Mouse (Mus musculus) erythroblast, adult 5-6 weeks (primary cell): Measurements from ENCODE around the gene Pnpla2. TPM values are rescaled to one million over a fixed set of nuclear protein-coding genes. Genes with fewer than 3 reads are reported as not detected.
A peak's percentile ranks its signal among the peaks of the same experiment; 100 is the strongest.
"Not testable (repeated sequence)": the region's sequence is repeated elsewhere in the genome, so short reads cannot be mapped to it uniquely, and the experiment has no call there.

Experiments
- ATAC-seq: replicated peaks from 2 replicates; pipeline ENCODE4 v1.8.0; 2016; ENCODE audit warnings: moderate number of reproducible peaks, mild to moderate bottlenecking, moderate TSS enrichment, inconsistent platforms; ENCODE audit not compliant: poor library complexity, low FRiP score, severe bottlenecking
- total RNA-seq, 2 experiments: library from RNA; stranded (forward) in 1 of 2; stranded (reverse) in 1 of 2; fragments of 150-400 nt in 1 of 2; fragments of 200-764, 138-1000 nt in 1 of 2; gene quantifications; 2 replicates each; pipeline versions ENCODE4 v1.2.3 to v1.2.4; 2015 to 2017; ENCODE audit warnings: low replicate concordance in 2 of 2

Pnpla2 gene
- total RNA-seq (2015; ENCODE audit: low replicate concordance) (10.0 and 11.3 TPM in 2 replicates), total RNA-seq (2017; ENCODE audit: low replicate concordance) (5.9 and 6.0 TPM in 2 replicates)

DNA sequence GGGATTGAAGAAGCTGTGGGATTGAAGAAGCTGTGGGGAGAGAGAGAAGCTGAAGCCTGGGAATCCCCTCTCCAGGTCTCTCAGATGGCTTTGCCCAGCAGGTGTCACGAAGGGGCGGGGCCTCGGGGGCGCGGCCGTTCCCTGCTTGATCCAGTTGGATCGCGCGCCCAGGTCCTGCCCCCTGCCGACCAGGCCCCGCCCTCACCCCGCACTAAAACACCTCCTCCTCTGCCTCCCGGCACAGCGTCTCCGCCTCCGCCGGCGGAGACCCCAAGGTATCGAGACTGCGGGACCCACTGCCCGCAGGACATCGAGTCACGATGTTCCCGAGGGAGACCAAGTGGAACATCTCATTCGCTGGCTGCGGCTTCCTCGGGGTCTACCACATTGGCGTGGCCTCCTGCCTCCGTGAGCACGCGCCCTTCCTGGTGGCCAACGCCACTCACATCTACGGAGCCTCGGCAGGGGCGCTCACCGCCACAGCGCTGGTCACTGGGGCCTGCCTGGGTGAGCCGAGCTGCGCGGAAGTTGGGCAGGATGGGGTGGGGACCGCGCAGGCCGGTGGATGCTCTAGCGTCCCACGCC lies at the start of gene Pnpla2:
TSS of gene Pnpla2 (plus strand) at position 232 of the 585 bp plus-strand sequence.
- ATAC-seq: peak; percentile 83

DNA sequence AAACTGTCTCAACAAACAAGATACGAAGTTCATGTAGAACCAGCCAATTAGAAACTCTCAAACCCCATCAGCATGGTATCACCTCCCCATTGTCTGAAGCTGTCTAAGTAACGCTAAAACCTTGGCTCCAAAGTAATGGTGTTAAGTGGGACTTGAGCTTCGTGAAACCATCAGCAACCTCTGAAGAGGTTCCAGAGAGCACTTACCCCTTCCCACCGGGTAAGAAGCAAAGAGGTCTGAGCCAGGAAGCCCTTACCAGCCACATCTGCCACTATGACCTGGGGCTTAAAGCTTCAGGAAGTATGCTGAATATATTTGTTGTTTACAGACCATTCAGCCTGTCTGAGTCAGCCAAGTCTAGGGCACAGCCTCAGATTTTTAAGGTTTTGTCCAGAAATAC lies 49.5 kb upstream of the Pnpla2 start:
- no peak for ATAC-seq

DNA sequence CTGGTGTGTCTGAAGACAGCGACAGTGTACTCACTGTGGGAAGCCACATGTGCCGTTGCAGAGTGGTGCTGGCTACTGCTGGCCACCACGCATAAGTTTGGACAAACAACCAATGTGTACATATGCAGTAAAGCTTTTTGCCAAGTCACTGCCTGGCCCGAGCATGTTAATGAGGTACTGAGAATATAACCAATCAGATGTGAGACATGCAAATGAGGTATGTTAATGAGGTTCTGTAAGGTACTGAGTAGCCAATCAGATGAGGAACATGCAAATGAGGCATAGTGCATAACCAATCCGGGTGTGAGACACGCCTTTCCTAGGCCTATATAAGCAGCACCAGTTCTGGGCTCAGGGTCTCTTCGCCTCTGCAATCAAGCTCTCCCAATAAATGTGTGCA lies 47.3 kb upstream of the Pnpla2 start:
- not testable (repeated sequence) for ATAC-seq

DNA sequence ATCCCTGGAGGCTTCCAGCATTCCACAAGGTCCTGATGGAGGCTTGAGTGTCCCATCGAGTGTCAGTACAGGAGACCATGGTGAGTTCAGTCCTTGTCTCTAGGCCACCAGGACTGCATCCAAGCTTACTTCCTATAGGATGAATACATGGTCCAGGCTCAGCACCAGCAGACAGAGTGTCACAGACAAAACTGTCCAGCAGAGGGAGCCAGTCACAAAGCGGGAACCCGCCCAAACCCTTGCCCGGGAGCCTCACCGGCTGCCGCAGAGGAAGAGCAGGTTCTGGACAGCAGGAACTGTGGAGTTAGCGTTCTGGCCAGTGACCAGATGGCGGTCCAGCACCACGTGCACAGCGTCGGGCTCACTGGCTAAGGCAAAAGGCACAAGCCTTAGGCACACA lies 46.2 kb upstream of the Pnpla2 start:
- peak; percentile 83 for ATAC-seq

DNA sequence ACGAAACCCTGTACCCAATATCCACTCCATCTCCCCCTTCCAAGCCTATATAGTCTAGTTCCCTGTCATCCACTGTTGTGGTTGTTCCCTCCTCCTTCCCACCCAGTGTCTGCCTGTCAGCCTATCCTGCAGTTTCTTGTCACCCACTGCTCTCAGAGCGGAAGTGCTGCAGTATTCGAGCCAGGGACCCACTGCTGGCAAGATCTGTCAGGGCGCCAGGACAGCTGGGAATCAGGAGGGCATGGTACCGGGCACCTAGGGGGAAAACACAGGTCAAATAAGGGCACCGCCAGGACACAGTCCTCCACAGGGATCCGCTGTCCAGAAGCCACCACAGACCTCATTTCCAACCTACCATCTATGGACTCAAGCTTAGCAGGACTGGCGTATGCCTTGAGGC lies 44.4 kb upstream of the Pnpla2 start:
- ATAC-seq: no peak

DNA sequence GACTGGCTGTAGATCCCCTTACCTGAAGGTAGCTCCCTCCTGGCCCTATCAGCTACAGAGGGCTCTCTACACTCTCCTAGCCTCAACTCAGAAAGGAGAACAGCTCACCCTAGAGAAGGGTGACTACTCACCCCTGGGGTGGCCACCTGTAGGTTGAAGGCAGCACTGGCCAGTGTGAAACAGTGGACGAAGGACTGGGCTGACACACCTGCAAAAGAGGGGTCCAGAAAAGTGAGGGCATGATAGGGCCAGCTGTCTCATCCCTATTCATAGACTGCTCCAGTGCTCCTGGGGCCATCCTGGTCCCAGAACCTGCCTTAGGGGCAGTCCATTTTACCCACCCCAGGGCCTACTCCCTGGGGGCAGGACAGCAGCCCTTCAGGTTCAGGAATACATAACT lies 43.3 kb upstream of the Pnpla2 start:
- ATAC-seq: no peak

DNA sequence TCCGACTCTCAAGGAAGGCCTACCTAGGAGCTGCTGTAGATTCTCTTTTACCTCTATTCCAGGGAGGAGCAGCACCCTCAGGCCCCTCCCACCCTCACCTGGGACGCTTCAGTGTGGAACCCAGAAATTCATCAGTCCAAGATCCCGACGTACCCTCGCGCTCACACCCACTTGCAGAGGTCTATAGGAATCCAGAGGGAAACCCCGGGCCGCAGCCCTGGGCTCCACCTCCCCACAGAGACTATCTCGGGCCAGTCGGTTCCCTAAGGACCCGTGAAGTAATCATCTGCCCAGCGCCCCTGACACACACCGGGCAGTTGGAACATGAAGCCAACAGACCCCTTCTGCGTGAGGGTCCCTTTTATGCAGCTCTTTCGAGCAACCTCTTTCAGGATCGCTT lies 41.7 kb upstream of the Pnpla2 start:
- peak; percentile 9; the same call in 1 of the 2 replicates for ATAC-seq

DNA sequence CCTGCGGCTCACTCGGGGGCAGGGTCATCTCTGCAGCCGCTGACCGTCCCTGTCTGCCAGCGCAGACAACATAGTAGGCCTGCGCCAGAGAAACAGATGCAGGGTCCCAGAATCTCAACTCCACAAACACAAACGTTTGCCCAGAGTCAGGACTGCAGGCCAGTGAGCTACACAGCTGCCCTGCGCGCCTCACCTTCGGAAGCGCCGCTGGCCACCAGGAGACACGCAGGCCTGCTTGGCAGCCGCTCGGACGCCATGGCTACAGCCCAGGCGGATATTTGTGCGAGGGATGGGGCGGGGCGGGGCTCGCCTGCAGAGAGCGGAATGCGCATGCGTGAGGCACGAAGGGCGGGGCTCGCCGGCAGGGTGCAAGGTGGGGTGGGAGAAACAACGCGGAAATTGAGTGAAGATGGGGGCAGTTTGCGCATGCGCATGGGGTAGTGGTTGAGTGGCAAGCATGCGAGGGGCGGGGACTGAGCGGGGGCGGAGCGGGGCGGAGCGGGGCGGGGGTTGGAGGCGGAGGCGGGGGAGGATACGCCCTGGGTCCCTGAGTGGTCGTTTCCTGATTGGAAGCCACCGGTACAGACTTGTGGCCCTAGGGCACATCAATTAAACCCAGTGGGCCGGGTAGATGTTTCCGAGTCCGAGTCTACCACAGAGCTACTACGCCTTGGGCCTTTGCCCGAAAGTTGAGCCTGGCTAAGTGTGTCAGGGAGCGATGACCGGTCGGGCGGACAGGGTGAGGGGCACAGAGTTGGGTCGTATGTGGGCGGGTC lies 41.0 kb upstream of the Pnpla2 start, which contains the start of gene Gatd1:
TSS of gene Gatd1 (minus strand) at position 328 of the 776 bp plus-strand sequence.
- ATAC-seq: peak; percentile 81

DNA sequence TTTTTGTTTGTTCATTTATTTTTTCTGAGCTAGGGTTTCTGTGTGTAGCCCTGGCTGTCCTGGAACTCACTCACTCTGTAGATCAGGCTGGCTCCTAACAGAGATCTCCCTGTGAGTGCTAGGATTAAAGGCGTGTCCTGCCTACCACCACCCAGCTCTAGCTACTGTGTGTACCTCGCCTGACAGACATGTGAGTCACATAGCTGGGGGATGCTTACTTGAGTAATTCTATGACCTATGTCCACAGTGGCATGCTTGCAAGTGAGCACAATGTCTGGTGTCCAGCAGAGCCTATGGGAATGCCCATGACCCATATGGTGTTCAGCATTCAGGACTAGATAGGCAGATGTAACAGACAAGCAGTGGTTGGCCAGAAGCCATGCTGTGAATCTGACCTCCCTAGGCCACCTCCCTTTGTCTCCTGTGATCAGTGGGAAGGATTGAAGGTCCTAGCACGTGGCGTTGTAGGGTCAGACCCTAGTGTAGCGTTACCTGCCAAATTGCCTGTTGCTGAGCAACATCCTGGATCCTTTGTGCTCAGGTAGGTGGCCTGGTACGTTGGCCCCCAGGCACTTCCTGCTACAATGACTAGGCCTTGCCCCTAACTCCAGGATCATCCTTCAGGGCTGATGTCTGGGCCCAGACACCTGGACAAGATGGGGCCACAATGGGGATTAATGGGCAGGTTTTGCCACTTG lies 38.7 kb upstream of the Pnpla2 start:
- no peak for ATAC-seq

DNA sequence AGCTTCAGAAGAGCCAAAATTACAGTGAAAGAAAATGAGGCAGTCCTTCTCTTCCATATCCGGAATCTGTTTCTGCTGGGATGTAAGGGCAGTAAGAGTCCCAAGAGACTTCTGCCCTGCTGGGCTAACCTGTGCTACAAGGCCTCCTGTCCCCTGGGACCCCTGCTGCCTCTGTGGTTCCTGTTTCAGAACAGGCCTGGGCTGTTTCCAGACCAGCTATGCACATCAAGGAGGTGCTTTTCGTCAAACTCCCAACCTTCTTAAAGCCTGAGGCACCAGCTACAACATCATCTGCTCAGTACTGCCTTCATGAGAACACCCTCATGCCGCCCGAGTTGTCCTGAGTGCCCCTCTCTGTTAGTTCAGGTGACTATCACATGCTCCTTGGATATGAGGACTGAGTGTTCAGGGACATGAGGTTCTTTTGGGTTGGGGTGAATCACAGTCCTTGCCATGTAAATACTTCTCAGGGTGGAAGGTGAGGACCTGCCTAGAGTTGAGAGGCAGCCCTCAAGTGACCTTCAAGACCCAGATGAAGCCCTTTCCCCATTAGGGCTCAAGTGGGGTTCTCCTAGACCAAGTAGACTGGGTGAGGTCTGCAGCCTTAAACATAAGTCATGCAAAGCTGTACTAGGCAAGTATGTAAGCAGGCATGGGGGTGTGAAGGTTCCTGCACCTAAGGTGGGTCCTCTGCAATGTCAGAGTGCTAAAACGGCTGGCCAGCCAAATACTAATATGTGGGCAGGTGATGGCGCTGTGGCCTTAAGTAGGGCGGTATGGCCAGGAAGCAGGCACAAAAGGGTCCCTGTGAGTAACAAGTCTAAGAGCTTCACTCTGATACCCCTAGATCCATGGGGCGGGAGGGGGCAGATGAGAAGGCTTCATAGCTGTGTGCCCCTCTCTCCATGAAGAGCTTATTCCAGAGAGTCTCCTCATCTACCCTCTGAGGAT lies 37.0 kb upstream of the Pnpla2 start:
- ATAC-seq: no peak

DNA sequence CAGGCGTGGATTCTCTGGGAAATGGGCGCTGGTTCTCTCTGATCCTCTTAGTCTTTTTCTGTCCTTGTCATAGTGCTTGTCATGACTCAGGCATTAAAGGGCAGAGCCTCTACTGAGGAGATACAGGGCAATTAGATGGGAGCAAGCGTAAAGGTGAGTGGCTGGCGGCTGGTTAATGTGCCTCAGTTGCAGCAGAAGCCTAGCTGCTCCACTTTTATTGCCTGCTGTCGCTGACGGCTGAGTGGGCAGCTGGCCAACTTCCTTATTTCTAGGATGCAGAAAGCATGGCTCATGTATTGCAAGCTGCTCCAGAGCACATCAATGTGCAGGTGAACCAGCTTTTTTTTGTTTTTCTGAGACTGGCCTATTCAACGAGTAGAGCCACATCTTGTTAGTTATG lies 36.0 kb upstream of the Pnpla2 start:
- ATAC-seq: no peak

DNA sequence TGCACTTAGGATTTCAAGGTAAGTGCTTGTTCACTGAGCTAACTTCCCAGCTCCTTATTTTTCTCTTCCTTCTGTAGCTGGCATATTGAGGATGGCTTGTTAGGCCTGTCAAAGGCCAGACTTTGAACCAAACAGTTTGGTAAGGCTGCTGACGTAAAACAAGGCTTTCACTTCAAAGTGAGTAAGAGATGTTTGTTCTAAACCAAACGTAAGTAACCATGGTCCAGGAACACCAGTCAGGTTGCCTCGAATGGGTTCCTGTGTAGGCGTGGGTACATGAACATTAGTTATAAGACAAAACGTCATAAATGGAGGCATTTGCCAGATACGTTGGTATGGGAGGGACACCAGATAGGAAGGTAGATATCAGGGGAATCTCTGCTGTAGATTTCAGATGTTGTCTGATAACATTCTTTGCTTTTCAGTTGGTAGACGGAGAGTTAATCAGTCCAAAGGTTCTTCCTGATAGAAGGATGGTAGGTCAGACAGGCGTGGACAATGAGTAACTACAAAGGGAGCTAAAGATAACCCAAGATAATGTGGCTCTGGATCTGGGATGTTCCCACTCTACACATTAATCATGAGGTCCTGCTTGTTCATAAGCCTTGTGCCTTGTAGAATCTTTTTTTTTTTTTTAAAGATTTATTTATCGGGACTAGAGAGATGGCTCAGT lies 34.8 kb upstream of the Pnpla2 start:
- no peak for ATAC-seq

DNA sequence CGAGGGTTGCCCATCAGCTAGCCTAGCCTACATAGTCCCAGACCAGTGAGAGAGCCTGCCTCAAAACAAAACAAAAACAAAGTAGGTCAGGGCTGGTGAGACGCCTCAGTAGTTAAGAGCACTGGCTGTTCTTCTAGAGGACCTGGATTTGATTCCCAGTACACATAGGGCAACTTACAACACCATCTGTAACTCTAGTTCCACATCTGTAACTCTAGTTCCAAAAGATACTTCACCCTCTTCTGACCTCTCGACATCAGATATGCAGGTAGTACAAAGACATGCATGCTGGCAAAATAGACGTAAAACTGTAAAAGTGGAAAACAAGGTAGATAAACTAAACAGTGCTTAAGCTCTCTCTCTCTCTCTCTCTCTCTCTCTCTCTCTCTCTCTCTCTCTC lies 31.2 kb upstream of the Pnpla2 start:
- ATAC-seq: no peak

DNA sequence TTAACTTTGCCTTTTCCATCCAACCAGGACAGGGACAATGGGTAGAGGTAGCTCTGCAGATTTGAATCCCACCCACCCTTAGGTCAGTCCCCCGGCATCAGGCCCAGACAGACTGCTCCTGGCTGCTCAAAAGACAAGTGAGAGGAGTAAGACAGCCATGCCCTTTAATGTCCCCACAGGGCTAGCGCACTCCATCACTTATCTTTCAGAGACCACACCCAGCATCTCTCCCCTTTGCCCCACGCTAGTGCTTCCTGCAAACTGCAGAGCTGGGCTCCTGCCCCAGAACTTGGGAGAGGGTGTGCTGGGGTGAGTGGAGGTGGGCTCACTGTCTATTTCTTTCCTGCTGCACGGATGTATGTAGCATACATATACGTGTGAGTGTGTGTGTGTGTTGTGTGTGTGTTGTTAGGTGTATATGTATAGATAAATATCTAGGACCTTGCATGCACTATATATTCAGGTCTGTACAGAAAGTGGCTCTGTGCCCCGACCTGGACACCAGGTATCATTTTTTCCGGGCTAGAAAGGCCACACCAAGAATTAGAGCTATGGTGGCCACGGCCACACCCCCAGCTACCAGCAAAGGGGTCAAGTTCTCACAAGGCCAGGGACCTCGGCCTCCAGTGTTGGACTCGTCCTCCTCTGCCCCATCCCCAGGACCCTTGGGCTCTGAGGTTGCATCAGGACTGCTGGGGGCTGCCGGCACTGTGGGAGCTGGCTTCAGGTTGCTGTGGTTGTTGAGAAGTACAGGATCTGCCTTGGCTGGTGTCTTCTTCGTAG lies 27.9 kb upstream of the Pnpla2 start:
- 0 out of 2 replicates have a peak, but pooled peaks have one; percentile 7 for ATAC-seq

DNA sequence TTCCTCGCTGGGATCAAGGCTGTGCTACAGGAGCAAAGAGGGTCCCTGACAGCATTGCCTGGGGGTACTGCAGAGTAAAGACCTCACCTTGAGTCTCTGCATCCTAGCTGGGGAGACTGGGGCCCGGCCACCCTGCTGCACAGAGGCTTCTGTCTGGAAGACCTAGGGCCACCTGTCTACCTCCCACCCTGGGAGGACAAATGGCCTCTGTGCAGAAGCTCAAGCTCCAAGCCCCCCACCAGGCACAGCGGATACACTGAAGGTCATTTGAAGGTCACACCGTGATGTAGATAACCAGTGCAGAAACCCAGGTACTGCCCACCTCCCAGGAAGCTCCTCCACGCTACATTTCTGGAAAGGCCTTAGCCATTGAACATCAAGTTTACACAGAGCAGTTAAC lies 26.3 kb upstream of the Pnpla2 start:
- ATAC-seq: no peak

DNA sequence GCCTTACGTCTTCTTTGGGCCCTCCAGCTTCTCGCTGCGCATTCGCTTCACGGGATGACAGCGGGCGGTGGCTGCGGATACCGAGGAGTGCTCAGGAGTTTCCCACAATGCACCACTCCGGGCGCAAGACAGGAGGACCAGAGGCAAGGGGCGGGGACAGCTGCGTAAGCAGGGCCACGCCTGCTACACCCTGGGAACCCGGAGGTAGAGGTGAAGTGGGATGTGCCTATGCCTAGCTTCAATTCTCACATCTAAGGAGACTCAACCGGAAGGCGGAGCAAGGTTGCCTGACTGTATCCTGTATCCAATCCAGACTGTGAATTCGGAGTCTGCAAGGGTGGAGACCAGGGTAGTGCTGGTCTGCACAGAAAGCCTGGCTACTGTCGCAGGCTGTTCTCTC lies 25.7 kb upstream of the Pnpla2 start, which contains the start of gene Cend1:
TSS of gene Cend1 (minus strand) at position 182 of the 400 bp plus-strand sequence.
- no peak for ATAC-seq

DNA sequence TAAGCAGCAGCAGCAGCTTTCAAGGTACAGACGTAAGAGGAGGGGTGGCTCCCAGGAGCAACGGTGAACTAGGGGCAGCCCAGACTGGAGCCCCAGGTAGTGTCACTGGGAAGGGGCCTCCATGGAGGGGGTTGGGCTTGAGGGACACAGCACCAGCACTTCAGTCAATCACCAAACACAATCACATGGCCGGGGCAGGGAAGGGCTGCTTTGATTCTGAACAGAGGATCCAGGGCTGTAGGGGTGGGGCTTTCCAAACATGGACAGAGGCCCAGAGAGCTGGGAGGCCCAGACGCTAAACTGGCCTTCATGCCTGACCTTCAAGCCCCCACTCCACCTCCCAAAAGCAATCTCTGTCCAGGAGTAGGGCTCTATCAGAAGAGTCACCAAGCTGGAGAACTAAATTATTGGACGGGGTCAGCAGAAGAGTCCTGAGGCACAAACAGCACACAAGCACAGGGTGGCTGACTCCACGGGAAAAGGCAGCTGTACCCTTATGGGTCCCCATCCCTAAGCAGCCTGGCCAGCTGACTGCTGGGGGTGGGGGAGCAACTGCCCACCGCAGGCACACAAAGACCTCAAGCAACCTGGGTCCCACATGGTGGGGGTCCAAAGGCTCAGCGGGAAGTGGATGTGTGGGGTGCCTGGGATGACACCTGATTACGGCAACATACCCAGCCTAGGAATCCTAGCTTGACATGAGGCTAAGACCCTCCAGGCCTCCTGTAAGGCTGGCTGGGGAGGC lies 25.0 kb upstream of the Pnpla2 start:
- no peak for ATAC-seq
